Mouse (Mus musculus) heart, embryonic 11.5 days (tissue): ENCODE results near the gene Myo16. TPM values are rescaled to one million over a fixed set of nuclear protein-coding genes. Genes with fewer than 3 reads are reported as not detected.

Experiments
- ATAC-seq: fragments of 200-750 bp; cut with Nextera tagmentation; replicated peaks from 2 replicates; pipeline ENCODE4 v1.8.0; 2017; ENCODE audit warnings: moderate library complexity; ENCODE audit not compliant: insufficient number of reproducible peaks, low FRiP score, low TSS enrichment
- H3K27ac ChIP-seq: fragments of 300-500 bp; sonication (generic); 2 replicates; pipeline ENCODE4 v1.5.1; 2014; ENCODE audit warnings: mild to moderate bottlenecking, low read depth, low read length
- H3K27me3 ChIP-seq: fragments of 300-500 bp; sonication (generic); 2 replicates; pipeline ENCODE4 v1.6.1; 2014; ENCODE audit warnings: mild to moderate bottlenecking, low read length, mixed read lengths; ENCODE audit not compliant: control insufficient read depth, insufficient read depth
- H3K36me3 ChIP-seq: fragments of 300-500 bp; sonication (generic); 2 replicates; pipeline ENCODE4 v1.6.1; 2014; ENCODE audit warnings: mild to moderate bottlenecking, low read length, moderate library complexity, mixed read lengths; ENCODE audit not compliant: control insufficient read depth, insufficient read depth
- H3K4me1 ChIP-seq: fragments of 300-500 bp; sonication (generic); 2 replicates; pipeline ENCODE4 v1.6.1; 2014; ENCODE audit warnings: low read length; ENCODE audit not compliant: control insufficient read depth, insufficient read depth
- H3K4me2 ChIP-seq: fragments of 300-500 bp; sonication (generic); 2 replicates; pipeline ENCODE4 v1.6.1; 2014; ENCODE audit warnings: mild to moderate bottlenecking, moderate library complexity
- H3K4me3 ChIP-seq: fragments of 300-500 bp; sonication (generic); 2 replicates; pipeline ENCODE4 v1.5.1; 2014; ENCODE audit warnings: low read depth, low read length
- H3K9ac ChIP-seq: fragments of 300-500 bp; sonication (generic); 2 replicates; pipeline ENCODE4 v1.6.1; 2014; ENCODE audit warnings: mild to moderate bottlenecking, low read depth, low read length, moderate library complexity
- H3K9me3 ChIP-seq: fragments of 300-500 bp; sonication (generic); replicated peaks from 2 replicates; pipeline ENCODE4 v1.6.1; 2016; ENCODE audit warnings: low read length; ENCODE audit not compliant: control insufficient read depth
- WGBS: fragments of 180-500 bp; shearing (Covaris S2); extraction: QIAGEN DNeasy Blood & Tissue Kit; methylation state at CpG from one replicate; pipeline ENCODE4 v1.1.7; 2014; ENCODE audit not compliant: insufficient replicate concordance; 5-methylcytosine and 5-hydroxymethylcytosine counted together
- polyA plus RNA-seq: library from polyadenylated mRNA; unstranded; fragments of >200 nt; fragmentation: Nextera tagmentation; extraction: Ambion mirVana; gene quantifications from 2 replicates; pipeline ENCODE4 v1.2.1, GENCODE M21; 2014

Myo16 gene
- polyA plus RNA-seq, 1 experiment from 2014 or later = 2.5 TPM

- Histone ChIP-seq H3K36me3 (no peaks in the 10 kb centered on the region), H3K4me1 (no peaks in the 10 kb centered on the region), H3K9me3 (no peaks in the 10 kb centered on the region), H3K4me2 (no peak overlapping the region), H3K27ac (no peak overlapping the region), H3K4me3 (no peak overlapping the region), H3K27me3 (no peaks in the 10 kb centered on the region), H3K9ac (no peak overlapping the region)
- no peak for ATAC-seq
- WGBS = 62% methylated on average over 9 of the region's 9 CpGs
Measured at GRCm38 (mm10) chr8:10173033-10173747, 19.5 kb downstream of the Myo16 start.

- ATAC-seq = no peak
- 57% methylated on average over 5 of the region's 5 CpGs for WGBS
Measured at GRCm38 (mm10) chr8:10174201-10174840, 20.6 kb downstream of the Myo16 start.

DNA sequence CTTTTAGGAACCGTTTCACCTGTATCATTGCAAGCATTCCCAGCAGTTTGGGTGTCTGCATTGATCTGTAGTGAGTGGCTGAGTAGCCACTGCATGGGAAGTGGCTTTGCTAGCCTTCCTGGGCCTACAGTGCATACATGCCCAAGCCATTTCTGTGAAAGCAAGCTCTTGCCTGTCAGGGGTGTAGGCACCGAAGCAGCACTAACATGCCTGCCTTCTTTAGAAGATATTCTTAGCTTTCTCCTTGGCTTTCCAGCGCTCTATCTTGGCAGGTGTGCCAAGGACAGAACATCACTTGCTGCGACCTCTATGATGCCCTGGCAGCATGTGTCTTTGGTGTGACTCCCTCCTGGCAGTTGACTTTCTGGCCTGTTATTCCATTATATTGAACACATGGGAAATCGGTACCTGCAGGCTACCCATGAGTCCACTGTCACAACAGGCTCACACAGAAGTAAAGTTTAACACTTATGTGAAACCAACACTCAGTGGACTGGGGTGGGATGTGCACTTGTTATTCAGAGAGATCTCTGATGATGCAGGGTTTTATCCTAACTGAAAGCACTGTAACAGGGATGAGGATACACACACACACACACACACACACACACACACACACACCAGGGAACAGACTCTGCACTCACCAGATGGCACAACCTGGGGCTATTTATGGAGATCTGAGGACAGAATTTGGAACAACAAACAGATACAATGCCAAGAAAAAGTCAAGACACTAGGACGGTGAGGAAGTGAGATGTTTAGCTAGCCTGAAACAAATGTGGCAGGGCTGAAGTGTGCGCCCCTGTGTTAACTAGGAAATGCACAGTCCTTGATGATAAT, 21.4 kb downstream of the Myo16 start:
- no peak for ATAC-seq
- Histone ChIP-seq H3K9me3 (no peaks in the 10 kb centered on the region), H3K36me3 (no peaks in the 10 kb centered on the region), H3K4me1 (no peaks in the 10 kb centered on the region), H3K27ac (no peak overlapping the region), H3K27me3 (no peaks in the 10 kb centered on the region), H3K4me2 (no peak overlapping the region), H3K9ac (no peak overlapping the region), H3K4me3 (no peak overlapping the region)
- WGBS = 73% methylated on average over 7 of the region's 7 CpGs

More at GRCm38 (mm10) chr8:10174201-10174840, 20.6 kb downstream of the Myo16 start:
- no peaks in the 10 kb centered on the region for H3K36me3 ChIP-seq
- H3K27me3 ChIP-seq = no peaks in the 10 kb centered on the region
- no peaks in the 10 kb centered on the region for H3K9me3 ChIP-seq
- H3K4me2 ChIP-seq = no peak overlapping the region
- no peak overlapping the region for H3K4me3 ChIP-seq
- H3K9ac ChIP-seq = no peak overlapping the region
- H3K4me1 ChIP-seq = no peaks in the 10 kb centered on the region
- no peak overlapping the region for H3K27ac ChIP-seq

DNA sequence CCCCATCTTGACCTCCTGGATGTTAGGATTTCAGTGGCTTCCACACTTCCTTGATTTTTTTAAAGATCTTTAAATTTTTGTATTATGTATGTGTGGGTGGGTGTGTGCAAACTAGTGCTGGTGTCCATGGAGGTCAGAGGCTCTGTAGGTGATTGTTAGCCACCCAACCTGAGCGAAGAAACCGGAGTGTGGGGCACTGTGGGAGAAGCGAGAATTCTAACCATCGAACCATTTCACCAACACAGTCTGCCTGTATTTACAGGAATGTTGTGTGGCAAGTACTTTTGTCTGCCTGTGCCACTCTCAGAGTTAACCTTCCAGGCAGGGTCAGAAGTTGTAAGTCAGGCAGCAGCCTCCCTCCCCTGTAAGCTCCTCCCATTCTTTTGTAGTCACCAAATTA, 22.3 kb downstream of the Myo16 start:
- no peaks in the 10 kb centered on the region for H3K27me3 ChIP-seq
- H3K4me1 ChIP-seq = no peaks in the 10 kb centered on the region
- H3K4me3 ChIP-seq = no peak overlapping the region
- no peaks in the 10 kb centered on the region for H3K36me3 ChIP-seq
- no peak overlapping the region for H3K27ac ChIP-seq
- ATAC-seq = no peak
- no peak overlapping the region for H3K4me2 ChIP-seq
- 80% methylated on average over 4 of the region's 4 CpGs for WGBS
- H3K9ac ChIP-seq = no peak overlapping the region
- no peaks in the 10 kb centered on the region for H3K9me3 ChIP-seq

- ATAC-seq = no peak
- Histone ChIP-seq H3K36me3 (no peaks in the 10 kb centered on the region), H3K4me2 (no peak overlapping the region), H3K4me3 (no peak overlapping the region), H3K27ac (no peak overlapping the region), H3K4me1 (no peaks in the 10 kb centered on the region), H3K27me3 (no peaks in the 10 kb centered on the region), H3K9me3 (no peaks in the 10 kb centered on the region), H3K9ac (no peak overlapping the region)
- 58% methylated on average over 4 of the region's 4 CpGs for WGBS
Measured at GRCm38 (mm10) chr8:10177131-10177530, 23.4 kb downstream of the Myo16 start.

GRCm38 (mm10) chr8:10178986-10179385, 25.3 kb downstream of the Myo16 start:
- H3K36me3 ChIP-seq = no peaks in the 10 kb centered on the region
- no peak overlapping the region for H3K9ac ChIP-seq
- no peak for ATAC-seq
- H3K4me2 ChIP-seq = no peak overlapping the region
- H3K9me3 ChIP-seq = no peaks in the 10 kb centered on the region
- H3K4me1 ChIP-seq = no peaks in the 10 kb centered on the region
- no peak overlapping the region for H3K4me3 ChIP-seq
- no peak overlapping the region for H3K27ac ChIP-seq
- H3K27me3 ChIP-seq = no peaks in the 10 kb centered on the region

DNA sequence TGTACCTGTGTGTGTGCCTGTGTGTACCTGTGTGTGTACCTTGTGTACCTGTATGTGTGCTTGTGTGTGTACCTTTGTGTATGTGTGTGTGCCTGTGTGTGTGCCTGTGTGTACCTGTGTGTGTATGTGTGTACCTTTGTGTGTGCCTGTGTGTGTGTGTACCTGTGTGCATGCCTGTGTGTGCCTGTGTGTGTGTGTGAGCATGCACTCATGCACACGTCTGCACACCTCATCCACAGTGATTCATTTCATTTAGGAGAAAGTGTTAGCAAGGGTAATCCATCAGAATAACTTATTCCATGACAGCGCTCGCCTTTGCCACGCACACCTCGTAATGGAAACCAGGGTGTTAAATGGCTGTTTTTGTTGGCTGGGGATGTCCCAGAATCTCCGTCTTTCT, 36.9 kb downstream of the Myo16 start:
- H3K9ac ChIP-seq = no peak overlapping the region
- no peaks in the 10 kb centered on the region for H3K27me3 ChIP-seq
- no peak for ATAC-seq
- H3K9me3 ChIP-seq = peaks cover 2% of the 10 kb centered on the region; the same call in 1 of the 2 replicates
- no peaks in the 10 kb centered on the region for H3K36me3 ChIP-seq
- H3K4me2 ChIP-seq = no peak overlapping the region
- H3K4me3 ChIP-seq = no peak overlapping the region
- H3K27ac ChIP-seq = no peak overlapping the region
- WGBS = 82% methylated on average over 6 of the region's 6 CpGs
- H3K4me1 ChIP-seq = no peaks in the 10 kb centered on the region

GRCm38 (mm10) chr8:10198164-10198563, 44.5 kb downstream of the Myo16 start:
- 76% methylated on average over 7 of the region's 7 CpGs for WGBS
- Histone ChIP-seq H3K27me3 (no peaks in the 10 kb centered on the region), H3K9me3 (no peaks in the 10 kb centered on the region), H3K4me3 (no peak overlapping the region), H3K4me1 (no peaks in the 10 kb centered on the region), H3K4me2 (no peak overlapping the region), H3K36me3 (no peaks in the 10 kb centered on the region), H3K27ac (no peak overlapping the region), H3K9ac (no peak overlapping the region)
- ATAC-seq = no peak
